Mouse (Mus musculus): ENCODE measurements around the gene Pigb.

DNA sequence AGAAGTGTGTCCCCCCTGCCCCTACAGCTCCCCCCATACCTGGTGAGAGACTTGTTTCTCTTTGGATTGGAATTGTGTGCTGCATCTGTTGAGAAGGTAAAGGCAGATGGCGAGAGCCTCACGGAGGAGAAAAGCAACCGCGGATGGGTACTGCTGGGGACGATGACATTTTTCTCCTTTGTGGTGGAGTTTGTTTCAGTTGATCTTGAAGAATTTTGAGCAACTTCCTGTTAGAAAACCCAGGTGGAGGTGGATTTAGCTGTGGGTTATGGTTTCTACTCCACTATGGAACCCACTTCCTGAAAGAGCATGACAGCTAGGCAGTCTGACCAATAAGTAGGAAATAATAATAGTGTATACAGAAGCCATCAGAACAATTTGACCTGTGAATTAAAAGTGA, 33.0 kb upstream of the Pigb start:
- TF ChIP-seq GATA1 (IDR thresholded peaks at IDR 0.05; ENCODE audit: low read length) (no peak), TAL1 (IDR thresholded peaks at IDR 0.05; ENCODE audit: low read length) (no peak)

All from erythroblast, embryonic 14.5 days (primary cell).